Mouse (Mus musculus): ENCODE results near the gene Pianp. TPM values are rescaled to one million over a fixed set of nuclear protein-coding genes. Genes with fewer than 3 reads are reported as not detected.

Gene Pianp
- polyA plus RNA-seq (2012; rRNA removed) (0.07 and 0.09 TPM in 2 replicates), polyA plus RNA-seq (2014; fragmentation: Nextera tagmentation; extraction: Ambion mirVana) (not detected in 2 replicates)

DNA sequence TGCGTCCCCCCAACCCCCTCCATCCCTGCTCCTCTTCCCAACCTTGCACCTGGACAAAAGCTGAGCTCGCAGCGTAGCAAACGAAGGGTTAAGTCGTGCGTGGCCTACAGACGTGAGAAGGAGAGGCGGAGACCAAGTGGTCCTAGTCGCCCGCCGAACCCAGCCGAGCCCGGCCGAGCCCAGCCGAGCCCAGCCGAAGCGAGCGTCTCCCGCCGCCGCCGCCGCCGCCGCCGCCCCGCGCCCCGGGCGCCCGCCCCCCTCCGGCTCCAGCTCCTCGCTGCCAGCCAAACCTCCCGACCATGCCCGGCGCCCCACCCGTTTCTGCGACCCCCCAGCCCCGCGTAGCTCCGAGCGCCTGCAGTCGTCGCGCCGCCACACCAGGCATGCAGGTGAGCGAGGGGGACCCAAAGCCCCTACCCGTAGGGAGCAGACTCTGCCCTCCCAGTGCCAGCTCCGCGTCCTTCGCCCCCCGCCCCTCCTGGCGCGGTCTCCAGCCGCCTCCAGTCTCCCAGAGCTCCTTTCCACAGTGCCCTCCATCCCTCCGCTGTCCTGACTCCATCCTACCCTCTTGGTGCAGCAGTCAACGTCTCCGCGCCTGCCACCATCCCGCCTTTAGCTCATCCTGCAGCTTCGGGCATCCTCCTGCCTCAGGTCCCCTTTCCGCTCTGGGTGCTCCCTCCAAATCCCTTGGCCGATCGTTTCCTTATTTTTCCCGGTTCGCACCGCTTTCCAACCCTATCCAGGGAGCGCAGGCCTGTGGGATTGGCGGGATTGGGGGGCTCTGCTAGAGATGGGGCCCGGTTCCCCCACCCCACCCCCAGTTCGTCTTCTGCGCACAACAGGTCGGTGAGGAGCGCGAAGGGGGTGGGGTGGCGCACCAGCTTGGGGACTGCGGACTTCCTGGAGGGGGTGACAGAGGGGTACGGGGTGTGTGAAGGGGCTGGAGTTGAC, at the start of gene Pianp:
TSS of gene Pianp (plus strand) at position 144 of the 951 bp plus-strand sequence.
- DNase-seq (ENCODE audit: low read depth in 3 of 3, low spot score in 3 of 3) (peak in 1 of 3 experiments; percentile 4), ATAC-seq (ENCODE audit: insufficient read depth) (peak; percentile 42; the same call in 1 of the 2 replicates)
- H3K27ac ChIP-seq: no peak within 1 kb of the TSS
- H3K36me3 ChIP-seq (replicated peaks; ENCODE audit: control insufficient read depth, insufficient read depth, low read depth): no peaks in the 10 kb centered on the region
- no peaks in the 10 kb centered on the region for H3K9me3 ChIP-seq (ENCODE audit: control insufficient read depth, low read length)
- H3K9ac ChIP-seq (replicated peaks): no peak within 1 kb of the TSS
- no peak for TF ChIP-seq EP300 (IDR thresholded peaks at IDR 0.05; ENCODE audit: low read depth)
- TF ChIP-seq CTCF (IDR thresholded peaks at IDR 0.05; ENCODE audit: low read depth): no peak
- H3K4me3 ChIP-seq (ENCODE audit: insufficient read depth in 1 of 2, low read depth in 2 of 2, low read length in 2 of 2): peak within 1 kb of the TSS in 1 of 2 experiments; percentile 6; a peak in 2 of 4 replicates
- peaks cover 0 to 2% of the 10 kb centered on the region in 2 experiments; a peak in 1 of 4 replicates for H3K4me1 ChIP-seq (replicated peaks; ENCODE audit: control insufficient read depth in 2 of 2, insufficient read depth in 2 of 2, low read length in 1 of 2)
- peak within 1 kb of the TSS; percentile 37 for H3K4me2 ChIP-seq (ENCODE audit: low read depth)
- H3K27me3 ChIP-seq (ENCODE audit: control insufficient read depth, insufficient read depth, low read length): peaks cover 75% of the 10 kb centered on the region
- 1% methylated on average over 66 of the region's 78 CpGs for WGBS (ENCODE audit: insufficient replicate concordance)

DNA sequence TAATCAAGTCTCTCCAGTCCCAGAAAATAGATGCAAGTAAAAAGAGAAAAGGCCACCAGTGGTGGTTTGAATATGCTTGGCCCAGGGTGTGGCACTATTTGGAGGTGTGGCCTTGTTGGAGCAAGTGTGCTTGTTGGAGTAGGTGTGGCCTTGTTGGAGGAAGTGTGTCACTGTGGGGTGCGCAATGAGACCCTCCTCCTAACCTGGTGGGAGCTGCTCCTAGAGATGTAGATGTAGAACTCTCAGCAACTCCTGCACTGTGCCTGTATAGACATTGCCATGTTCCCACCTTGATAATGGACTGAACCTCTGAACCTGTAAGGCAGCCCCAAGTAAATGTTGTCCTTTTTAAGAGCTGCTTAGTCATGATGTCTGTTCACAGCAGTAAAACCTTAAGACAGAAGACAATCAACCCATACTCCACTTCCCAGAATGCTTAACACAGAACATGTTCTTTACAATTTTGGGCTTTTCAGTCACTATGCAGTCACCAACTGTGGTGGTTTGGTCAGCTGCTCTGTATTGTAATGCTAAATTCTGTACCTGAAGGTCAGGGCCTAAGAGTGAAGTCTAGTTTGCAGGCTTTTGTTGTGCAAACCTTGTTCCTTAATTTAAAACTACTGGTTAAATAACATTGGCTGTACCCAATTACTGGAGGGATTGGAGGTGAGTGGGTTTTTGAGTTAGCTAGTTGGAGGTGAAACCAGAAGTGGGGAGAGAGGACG, 42.3 kb upstream of the Pianp start:
- Histone ChIP-seq H3K27me3 (ENCODE audit: control insufficient read depth, insufficient read depth, low read length) (no peaks in the 10 kb centered on the region), H3K4me1 (replicated peaks; ENCODE audit: control insufficient read depth in 2 of 2, insufficient read depth in 2 of 2, low read length in 1 of 2) (no peaks in the 10 kb centered on the region), H3K9ac (replicated peaks) (no peak overlapping the region), H3K4me2 (ENCODE audit: low read depth) (no peak overlapping the region), H3K9me3 (ENCODE audit: control insufficient read depth, low read length) (no peaks in the 10 kb centered on the region), H3K4me3 (ENCODE audit: insufficient read depth in 1 of 2, low read depth in 2 of 2, low read length in 2 of 2) (no peak overlapping the region), H3K27ac (no peak overlapping the region), H3K36me3 (replicated peaks; ENCODE audit: control insufficient read depth, insufficient read depth, low read depth) (peaks cover 8% of the 10 kb centered on the region)
- TF ChIP-seq EP300 (IDR thresholded peaks at IDR 0.05; ENCODE audit: low read depth) (no peak), CTCF (IDR thresholded peaks at IDR 0.05; ENCODE audit: low read depth) (no peak)
- DNase-seq (ENCODE audit: low read depth in 3 of 3, low spot score in 3 of 3) (no peak), ATAC-seq (ENCODE audit: insufficient read depth) (no peak)
- WGBS (ENCODE audit: insufficient replicate concordance): 75% methylated on average over 2 of the region's 2 CpGs

DNA sequence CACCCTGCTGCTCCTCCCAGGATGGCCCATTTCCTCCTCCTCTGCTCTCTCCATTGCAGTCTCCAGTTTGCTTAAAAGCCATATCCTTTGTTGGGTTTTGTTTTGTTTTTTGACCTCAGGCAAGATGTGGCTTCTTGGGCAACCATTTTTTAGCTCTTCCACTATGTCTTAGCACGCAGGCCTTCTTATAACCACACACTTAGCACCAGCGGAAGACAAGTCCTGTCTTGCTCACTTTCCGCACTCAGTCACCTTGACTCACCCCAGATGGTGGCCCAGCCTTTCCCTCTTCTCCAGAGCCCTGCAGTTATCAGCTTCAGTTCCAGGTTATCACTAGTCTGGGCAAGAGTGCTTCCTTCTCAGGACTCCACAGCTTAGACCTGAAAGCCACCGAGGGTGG, 41.3 kb upstream of the Pianp start:
- TF ChIP-seq CTCF (IDR thresholded peaks at IDR 0.05; ENCODE audit: low read depth) (no peak), EP300 (IDR thresholded peaks at IDR 0.05; ENCODE audit: low read depth) (no peak)
- no peak overlapping the region for H3K4me3 ChIP-seq (ENCODE audit: insufficient read depth in 1 of 2, low read depth in 2 of 2, low read length in 2 of 2)
- peaks cover 15% of the 10 kb centered on the region for H3K36me3 ChIP-seq (replicated peaks; ENCODE audit: control insufficient read depth, insufficient read depth, low read depth)
- ATAC-seq (ENCODE audit: insufficient read depth): no peak
- no peak for DNase-seq (ENCODE audit: low read depth in 3 of 3, low spot score in 3 of 3)
- H3K4me2 ChIP-seq (ENCODE audit: low read depth): no peak overlapping the region
- no peak overlapping the region for H3K27ac ChIP-seq
- no peaks in the 10 kb centered on the region for H3K27me3 ChIP-seq (ENCODE audit: control insufficient read depth, insufficient read depth, low read length)
- WGBS (ENCODE audit: insufficient replicate concordance): 80% methylated on average over 4 of the region's 4 CpGs
- no peaks in the 10 kb centered on the region for H3K4me1 ChIP-seq (replicated peaks; ENCODE audit: control insufficient read depth in 2 of 2, insufficient read depth in 2 of 2, low read length in 1 of 2)
- H3K9me3 ChIP-seq (ENCODE audit: control insufficient read depth, low read length): no peaks in the 10 kb centered on the region
- no peak overlapping the region for H3K9ac ChIP-seq (replicated peaks)

DNA sequence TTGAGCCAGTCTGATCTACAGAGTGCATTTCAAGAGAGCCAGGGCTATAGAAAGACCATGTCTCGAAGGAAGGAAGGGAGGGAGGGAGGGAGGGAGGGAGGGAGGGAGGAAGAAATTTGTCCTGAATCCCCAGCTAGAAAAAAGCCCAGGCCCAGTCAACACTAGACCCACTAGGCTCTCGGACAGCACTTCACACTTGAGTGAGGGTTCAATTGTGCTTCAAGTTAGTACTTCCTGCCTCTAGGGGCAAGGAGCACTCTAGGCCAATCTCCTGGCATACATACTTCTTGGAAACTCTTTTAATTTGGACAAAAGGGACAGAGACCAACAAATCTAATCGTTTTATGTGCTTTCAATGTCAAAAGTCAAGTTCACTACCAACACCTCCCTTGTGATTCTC, 38.4 kb upstream of the Pianp start:
- Histone ChIP-seq H3K4me3 (ENCODE audit: insufficient read depth in 1 of 2, low read depth in 2 of 2, low read length in 2 of 2) (no peak overlapping the region), H3K4me1 (replicated peaks; ENCODE audit: control insufficient read depth in 2 of 2, insufficient read depth in 2 of 2, low read length in 1 of 2) (no peaks in the 10 kb centered on the region), H3K9me3 (ENCODE audit: control insufficient read depth, low read length) (no peaks in the 10 kb centered on the region), H3K4me2 (ENCODE audit: low read depth) (no peak overlapping the region), H3K9ac (replicated peaks) (no peak overlapping the region), H3K36me3 (replicated peaks; ENCODE audit: control insufficient read depth, insufficient read depth, low read depth) (peaks cover 15% of the 10 kb centered on the region), H3K27ac (no peak overlapping the region), H3K27me3 (ENCODE audit: control insufficient read depth, insufficient read depth, low read length) (no peaks in the 10 kb centered on the region)
- WGBS (ENCODE audit: insufficient replicate concordance): 71% methylated on average over 3 of the region's 3 CpGs
- TF ChIP-seq CTCF (IDR thresholded peaks at IDR 0.05; ENCODE audit: low read depth) (no peak), EP300 (IDR thresholded peaks at IDR 0.05; ENCODE audit: low read depth) (no peak)
- ATAC-seq (ENCODE audit: insufficient read depth) (no peak), DNase-seq (ENCODE audit: low read depth in 3 of 3, low spot score in 3 of 3) (no peak)

DNA sequence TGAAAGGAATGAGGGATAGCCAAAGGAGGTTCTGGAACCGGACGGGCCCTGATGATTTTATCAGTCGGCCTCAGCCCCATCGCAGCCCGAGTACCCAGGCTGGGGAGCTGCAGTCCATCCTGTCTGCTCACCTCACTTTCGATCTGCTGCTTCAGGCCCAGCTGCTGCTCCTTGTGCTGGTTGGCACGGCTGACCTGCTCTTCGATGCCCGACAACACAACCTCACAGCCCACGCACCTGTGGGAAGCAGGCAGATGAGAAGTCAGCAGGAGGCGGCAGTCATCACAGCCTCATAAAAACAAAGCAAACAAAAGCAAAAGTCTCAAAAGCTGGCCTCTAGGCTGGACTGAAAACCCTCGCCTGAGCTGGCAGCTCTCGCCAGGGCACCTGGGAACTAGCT, 36.5 kb upstream of the Pianp start:
- 85% methylated on average over 13 of the region's 13 CpGs for WGBS (ENCODE audit: insufficient replicate concordance)
- TF ChIP-seq CTCF (IDR thresholded peaks at IDR 0.05; ENCODE audit: low read depth) (no peak), EP300 (IDR thresholded peaks at IDR 0.05; ENCODE audit: low read depth) (no peak)
- Histone ChIP-seq H3K27me3 (ENCODE audit: control insufficient read depth, insufficient read depth, low read length) (no peaks in the 10 kb centered on the region), H3K9me3 (ENCODE audit: control insufficient read depth, low read length) (no peaks in the 10 kb centered on the region), H3K4me2 (ENCODE audit: low read depth) (no peak overlapping the region), H3K9ac (replicated peaks) (no peak overlapping the region), H3K4me3 (ENCODE audit: insufficient read depth in 1 of 2, low read depth in 2 of 2, low read length in 2 of 2) (no peak overlapping the region), H3K27ac (no peak overlapping the region), H3K36me3 (replicated peaks; ENCODE audit: control insufficient read depth, insufficient read depth, low read depth) (peaks cover 15% of the 10 kb centered on the region), H3K4me1 (replicated peaks; ENCODE audit: control insufficient read depth in 2 of 2, insufficient read depth in 2 of 2, low read length in 1 of 2) (peaks cover 7 to 8% of the 10 kb centered on the region in 2 experiments)
- ATAC-seq (ENCODE audit: insufficient read depth) (no peak), DNase-seq (ENCODE audit: low read depth in 3 of 3, low spot score in 3 of 3) (no peak)

Measured in liver, embryonic 14.5 days (tissue).